Mouse (Mus musculus) intestine, embryonic 14.5 days (tissue): ENCODE measurements around the gene Proser2. TPM values are rescaled to one million over a fixed set of nuclear protein-coding genes. Genes with fewer than 3 reads are reported as not detected.
A peak's percentile ranks its signal among the peaks of the same experiment; 100 is the strongest.

ENCODE experiments used
- ATAC-seq: fragments of 200-750 bp; cut with Nextera tagmentation; replicated peaks from 2 replicates; pipeline ENCODE4 v1.8.0; 2017; ENCODE audit warnings: low read depth, moderate number of reproducible peaks, moderate TSS enrichment, moderate library complexity; ENCODE audit not compliant: low FRiP score, low TSS enrichment
- DNase-seq: peaks from one replicate; pipeline ENCODE4 v3.0.0-alpha.2; 2018; ENCODE audit warnings: low spot score
- H3K27ac ChIP-seq: fragments of 300-500 bp; sonication (generic); 2 replicates; pipeline ENCODE4 v1.5.1; 2014; ENCODE audit warnings: low read depth, mild to moderate bottlenecking, control low read depth
- H3K27me3 ChIP-seq: fragments of 300-500 bp; sonication (generic); replicated peaks from 2 replicates; pipeline ENCODE4 v1.6.1; 2014; ENCODE audit warnings: low read length, control low read depth; ENCODE audit not compliant: control insufficient read depth, insufficient read depth
- H3K36me3 ChIP-seq: fragments of 300-500 bp; sonication (generic); 2 replicates; pipeline ENCODE4 v1.6.1; 2014; ENCODE audit warnings: low read length, control low read depth; ENCODE audit not compliant: control insufficient read depth, insufficient read depth
- H3K4me1 ChIP-seq: fragments of 300-500 bp; sonication (generic); replicated peaks from 2 replicates; pipeline ENCODE4 v1.6.1; 2014; ENCODE audit warnings: low read length, control low read depth, mixed read lengths; ENCODE audit not compliant: control insufficient read depth, insufficient read depth
- H3K4me2 ChIP-seq: fragments of 300-500 bp; sonication (generic); 2 replicates; pipeline ENCODE4 v1.6.1; 2014; ENCODE audit warnings: low read length
- H3K4me3 ChIP-seq: fragments of 300-500 bp; sonication (generic); 2 replicates; pipeline ENCODE4 v1.5.1; 2014; ENCODE audit warnings: low read depth, low read length, control low read depth, mixed read lengths
- H3K9ac ChIP-seq: fragments of 300-500 bp; sonication (generic); 2 replicates; pipeline ENCODE4 v1.6.1; 2014; ENCODE audit warnings: mild to moderate bottlenecking, low read length
- H3K9me3 ChIP-seq: fragments of 300-500 bp; sonication (generic); 2 replicates; pipeline ENCODE4 v1.6.1; 2016; ENCODE audit warnings: low read length, control low read depth; ENCODE audit not compliant: control insufficient read depth
- WGBS: fragments of 180-500 bp; shearing (Covaris S2); extraction: QIAGEN DNeasy Blood & Tissue Kit; methylation state at CpG from one replicate; pipeline ENCODE4 v1.1.7; 2014; 5-methylcytosine and 5-hydroxymethylcytosine counted together
- polyA plus RNA-seq: library from polyadenylated mRNA; unstranded; fragments of >200 nt; fragmentation: Nextera tagmentation; extraction: Ambion mirVana; gene quantifications from 2 replicates; pipeline ENCODE4 v1.2.1, GENCODE M21; 2014

Proser2 gene
- polyA plus RNA-seq, 1 experiment from 2014 or later = 25.1 TPM

DNA sequence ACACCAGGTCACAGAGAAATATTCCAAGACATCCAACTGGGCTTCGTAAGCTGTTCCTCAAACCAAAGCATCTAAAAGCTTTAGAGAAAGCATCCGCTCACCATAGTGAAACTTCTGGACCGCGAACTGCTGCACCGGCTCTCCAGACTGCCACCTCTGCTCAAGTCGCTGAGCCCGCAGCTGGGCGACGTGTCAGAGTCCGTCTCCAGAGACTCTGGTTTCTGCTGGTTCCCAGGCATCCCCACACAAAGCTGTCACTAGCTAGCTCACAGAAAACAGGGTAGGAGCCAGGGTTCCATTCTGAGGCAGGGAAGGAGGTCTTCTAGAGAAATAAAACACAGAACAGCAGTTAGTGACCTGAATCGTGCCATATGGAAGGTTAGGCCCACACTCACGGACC lies 16.2 kb downstream of the Proser2 start:
- Histone ChIP-seq H3K27ac (no peak overlapping the region), H3K4me1 (peaks cover 2% of the 10 kb centered on the region; the same call in 1 of the 2 replicates), H3K4me2 (no peak overlapping the region), H3K9ac (no peak overlapping the region), H3K9me3 (no peaks in the 10 kb centered on the region), H3K36me3 (no peaks in the 10 kb centered on the region), H3K27me3 (no peaks in the 10 kb centered on the region), H3K4me3 (no peak overlapping the region)
- ATAC-seq (no peak), DNase-seq (no peak)
- 93% methylated on average over 12 of the region's 12 CpGs for WGBS

DNA sequence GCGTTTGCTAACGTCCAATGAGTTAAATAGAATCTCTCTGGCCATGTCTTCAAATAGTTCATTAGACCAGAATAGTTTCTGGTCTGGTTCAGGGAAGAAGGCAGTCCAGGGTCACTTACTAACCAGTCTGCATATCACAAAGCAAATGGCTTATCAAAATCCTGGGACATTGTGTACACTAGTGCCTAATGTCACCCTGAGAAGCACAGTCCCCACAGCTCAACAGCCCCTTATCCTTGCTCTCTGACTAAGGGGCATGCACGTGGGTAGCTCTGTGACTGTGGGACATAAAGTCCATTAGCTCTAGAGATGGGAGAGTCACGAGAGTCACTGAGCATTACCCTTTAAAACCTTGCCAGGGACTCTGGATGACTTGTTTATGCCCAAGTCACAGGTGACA lies 17.4 kb downstream of the Proser2 start:
- H3K9me3 ChIP-seq = no peaks in the 10 kb centered on the region

DNA sequence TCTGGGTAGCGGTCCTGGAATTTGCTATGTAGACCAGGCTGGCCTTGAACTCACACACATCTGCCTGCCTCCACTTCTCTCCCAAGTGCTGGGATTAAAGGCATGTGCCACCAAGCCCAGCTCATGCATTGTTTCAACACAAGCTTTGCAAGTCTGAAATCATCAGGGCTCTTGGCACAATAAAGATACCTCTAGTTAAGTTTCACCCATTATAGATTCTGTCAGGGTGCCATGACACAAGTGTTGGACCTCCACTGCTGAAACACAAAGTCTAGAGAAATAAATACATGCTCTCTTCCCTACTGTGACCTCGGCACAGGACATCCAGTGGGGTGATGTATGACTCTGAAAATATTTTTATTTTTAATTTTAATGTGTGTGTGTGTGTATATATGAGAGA lies 24.6 kb downstream of the Proser2 start:
- DNase-seq (no peak), ATAC-seq (no peak)
- Histone ChIP-seq H3K36me3 (no peaks in the 10 kb centered on the region), H3K9ac (no peak overlapping the region), H3K27me3 (0 out of 2 replicates have a peak, but pooled peaks cover 3% of the 10 kb centered on the region), H3K4me2 (no peak overlapping the region), H3K9me3 (no peaks in the 10 kb centered on the region), H3K27ac (no peak overlapping the region), H3K4me3 (no peak overlapping the region), H3K4me1 (peaks cover 3% of the 10 kb centered on the region; the same call in 1 of the 2 replicates)
- 94% methylated on average over 2 of the region's 2 CpGs for WGBS

More for the DNA sequence above, 17.4 kb downstream of the Proser2 start:
- no peak for DNase-seq
- Histone ChIP-seq H3K4me1 (no peaks in the 10 kb centered on the region), H3K4me2 (no peak overlapping the region), H3K9ac (no peak overlapping the region), H3K27me3 (no peaks in the 10 kb centered on the region), H3K27ac (no peak overlapping the region), H3K36me3 (no peaks in the 10 kb centered on the region), H3K4me3 (no peak overlapping the region)
- 77% methylated on average over 4 of the region's 4 CpGs for WGBS
- ATAC-seq = no peak

DNA sequence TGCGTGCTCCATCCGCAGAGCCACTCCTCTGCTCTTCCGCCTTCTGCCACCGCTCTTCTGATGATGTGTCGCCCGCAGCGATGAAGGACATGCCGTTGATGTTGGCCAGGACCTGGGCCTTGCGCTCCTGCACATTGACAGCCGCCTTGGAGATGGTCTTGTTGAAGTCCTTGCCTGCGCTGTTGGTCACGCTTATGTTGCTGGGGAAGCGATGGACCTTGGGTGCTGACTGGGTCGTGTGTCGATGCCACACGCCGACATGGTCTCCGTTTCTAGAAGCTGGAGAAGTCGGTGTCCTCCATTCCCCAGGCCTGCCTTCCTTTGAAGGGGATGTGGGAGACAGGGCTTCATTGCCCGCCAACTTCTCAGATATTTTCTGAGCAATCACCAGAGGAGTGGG lies 29.3 kb downstream of the Proser2 start:
- Histone ChIP-seq H3K36me3 (no peaks in the 10 kb centered on the region), H3K9ac (no peak overlapping the region), H3K4me2 (peak overlapping the region; percentile 72), H3K9me3 (no peaks in the 10 kb centered on the region), H3K27ac (peak overlapping the region; percentile 82), H3K4me1 (peaks cover 17% of the 10 kb centered on the region), H3K27me3 (0 out of 2 replicates have a peak, but pooled peaks cover 3% of the 10 kb centered on the region), H3K4me3 (peak overlapping the region; percentile 37)
- 42% methylated on average over 20 of the region's 20 CpGs for whole genome bisulfite sequencing
- DNase-seq (peak; percentile 60), ATAC-seq (no peak)

DNA sequence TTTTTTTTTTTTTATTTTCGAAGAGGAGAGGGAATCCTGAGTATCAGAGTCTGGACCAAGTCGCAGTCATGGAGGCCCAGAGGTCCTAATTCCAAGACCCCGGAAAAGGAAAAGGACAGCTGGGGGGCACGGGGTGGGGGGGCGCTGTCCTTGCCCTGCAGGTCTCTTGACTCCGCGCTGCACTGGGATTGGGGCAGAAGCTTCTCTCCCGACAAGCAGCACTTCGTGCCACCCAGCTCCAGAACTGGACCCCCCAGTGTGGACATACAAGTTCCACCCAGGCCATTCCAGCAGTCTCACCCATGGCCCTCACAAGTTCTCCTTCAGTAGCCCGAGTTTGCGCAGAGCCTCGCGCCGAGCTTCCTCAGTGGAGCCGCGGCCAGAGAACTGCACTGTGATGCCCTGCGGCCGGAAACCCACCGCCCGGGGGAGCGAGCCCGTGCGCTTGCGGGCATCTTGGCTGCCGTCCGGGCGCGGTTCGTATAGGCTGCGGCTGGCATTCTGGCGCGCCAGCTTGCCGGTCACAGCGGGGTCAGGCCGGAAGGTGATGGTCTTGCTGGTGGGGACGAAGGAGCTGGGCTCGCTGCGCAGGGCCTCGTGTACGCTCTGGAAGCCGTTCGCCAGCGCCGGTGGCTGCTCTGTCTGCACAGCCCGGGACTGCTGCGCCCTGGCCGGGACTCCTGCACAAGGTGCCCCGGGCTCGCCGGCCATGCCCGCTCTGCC lies 29.8 kb downstream of the Proser2 start:
- Histone ChIP-seq H3K27me3 (0 out of 2 replicates have a peak, but pooled peaks cover 3% of the 10 kb centered on the region), H3K9me3 (no peaks in the 10 kb centered on the region), H3K9ac (peak overlapping the region; percentile 34), H3K4me3 (peak overlapping the region; percentile 37), H3K27ac (peak overlapping the region; percentile 82), H3K4me1 (peaks cover 17% of the 10 kb centered on the region), H3K36me3 (no peaks in the 10 kb centered on the region), H3K4me2 (peak overlapping the region; percentile 72)
- peak; percentile 75 for DNase-seq
- ATAC-seq = peak; percentile 36
- WGBS = 16% methylated on average over 51 of the region's 51 CpGs

DNA sequence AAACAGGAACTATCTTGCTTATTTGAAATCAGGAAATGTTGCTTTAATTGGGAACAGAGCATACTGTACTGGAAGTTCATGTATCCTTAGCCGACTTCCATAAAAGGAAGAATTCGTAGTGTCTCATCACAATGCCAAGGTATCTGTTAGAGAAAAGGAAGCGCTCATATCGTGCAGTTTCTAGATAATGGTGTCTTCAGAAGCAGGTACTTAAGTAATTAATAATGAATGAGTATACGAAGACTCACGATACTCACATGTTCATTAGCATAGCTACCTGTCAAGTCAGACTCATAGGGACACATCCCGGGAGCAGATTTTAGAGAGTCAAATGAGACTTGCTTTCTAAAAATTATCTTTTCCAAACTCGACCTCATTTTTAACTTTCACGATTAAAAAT lies 30.6 kb downstream of the Proser2 start:
- Histone ChIP-seq H3K27me3 (0 out of 2 replicates have a peak, but pooled peaks cover 3% of the 10 kb centered on the region), H3K9me3 (no peaks in the 10 kb centered on the region), H3K36me3 (no peaks in the 10 kb centered on the region), H3K4me3 (no peak overlapping the region), H3K9ac (no peak overlapping the region), H3K4me2 (no peak overlapping the region), H3K4me1 (peaks cover 17% of the 10 kb centered on the region), H3K27ac (peak overlapping the region; percentile 82)
- ATAC-seq = no peak
- 72% methylated on average over 9 of the region's 9 CpGs for WGBS
- no peak for DNase-seq

DNA sequence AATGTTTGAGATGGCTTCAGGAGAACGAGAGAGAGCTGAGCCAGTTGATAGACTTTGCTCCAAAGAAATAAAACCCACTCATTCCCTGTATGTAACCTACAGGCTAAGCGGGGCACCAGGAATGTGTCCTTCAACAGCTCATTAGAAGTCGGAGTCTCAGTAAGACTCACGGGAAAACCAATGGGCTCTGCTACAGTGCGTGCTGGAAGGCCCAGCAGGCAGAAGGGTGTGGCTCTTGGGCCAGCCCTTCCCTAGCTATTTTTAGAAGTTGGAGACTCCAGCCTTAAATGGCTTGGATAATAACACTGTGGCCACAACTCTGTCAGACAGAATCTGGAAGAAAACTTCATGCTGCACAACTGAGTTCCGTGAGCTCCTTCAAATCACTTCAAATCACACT lies 31.1 kb downstream of the Proser2 start:
- Histone ChIP-seq H3K4me3 (no peak overlapping the region), H3K27ac (peak overlapping the region; percentile 82), H3K36me3 (no peaks in the 10 kb centered on the region), H3K27me3 (0 out of 2 replicates have a peak, but pooled peaks cover 3% of the 10 kb centered on the region), H3K9me3 (no peaks in the 10 kb centered on the region), H3K4me2 (no peak overlapping the region), H3K4me1 (peaks cover 17% of the 10 kb centered on the region), H3K9ac (no peak overlapping the region)
- 18% methylated on average over 6 of the region's 6 CpGs for WGBS
- ATAC-seq (peak; percentile 72), DNase-seq (peak; percentile 67)

DNA sequence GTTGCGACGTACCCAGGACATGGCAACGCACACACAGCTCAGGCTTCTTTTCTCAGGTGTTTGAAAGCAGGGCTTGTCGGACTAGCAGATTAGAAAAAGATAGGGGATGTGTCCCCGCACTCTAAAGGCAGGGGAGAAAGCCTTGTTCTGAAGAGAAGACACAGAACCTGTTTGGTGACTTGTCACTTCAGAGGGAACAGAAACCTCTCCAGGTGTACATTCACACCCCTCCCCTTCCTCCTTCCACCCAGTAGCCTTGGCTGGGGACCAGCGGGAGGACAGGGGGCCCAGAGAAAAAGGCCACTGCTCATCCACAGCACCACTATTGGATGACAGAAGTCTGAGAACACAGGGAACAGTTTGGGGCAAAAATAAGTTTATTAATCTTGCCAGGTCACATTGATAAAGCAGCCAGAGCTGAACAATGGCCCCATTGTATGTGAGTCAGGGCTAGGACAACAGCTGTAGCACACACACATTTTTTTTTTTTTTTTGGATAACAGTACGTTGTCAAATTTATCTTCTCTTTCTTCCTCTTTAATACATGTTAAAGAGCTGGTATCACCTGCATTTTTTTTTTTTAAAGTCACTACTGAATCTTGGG lies 32.8 kb downstream of the Proser2 start:
- Histone ChIP-seq H3K4me2 (no peak overlapping the region), H3K27ac (peak overlapping the region; percentile 25)
- no peak for DNase-seq

More for the DNA sequence above, 32.8 kb downstream of the Proser2 start:
- Histone ChIP-seq H3K4me1 (peaks cover 17% of the 10 kb centered on the region), H3K36me3 (no peaks in the 10 kb centered on the region), H3K4me3 (no peak overlapping the region), H3K9me3 (no peaks in the 10 kb centered on the region), H3K9ac (no peak overlapping the region), H3K27me3 (0 out of 2 replicates have a peak, but pooled peaks cover 3% of the 10 kb centered on the region)
- peak; percentile 60 for ATAC-seq
- WGBS = 52% methylated on average over 7 of the region's 7 CpGs
